Mouse (Mus musculus): ENCODE results near the gene 4930578C19Rik. TPM values are rescaled to one million over a fixed set of nuclear protein-coding genes. Genes with fewer than 3 reads are reported as not detected.
"Not testable (repeated sequence)": the region's sequence is repeated elsewhere in the genome, so short reads cannot be mapped to it uniquely, and the experiment has no call there.

4930578C19Rik gene
- polyA plus RNA-seq, 1 experiment = not detected

GRCm38 (mm10) chrX:18409598-18409997 lies 51.6 kb downstream of the 4930578C19Rik start:
- no peak overlapping the region for H3ac ChIP-seq (ENCODE audit: control insufficient read depth, insufficient read length, low read depth)
- H3K79me3 ChIP-seq (ENCODE audit: low read depth) = no peaks in the 10 kb centered on the region
- H3K4me3 ChIP-seq (ENCODE audit: insufficient read depth, poor library complexity, severe bottlenecking) = no peak overlapping the region
- H3K79me2 ChIP-seq (ENCODE audit: control insufficient read depth, insufficient read depth) = no peaks in the 10 kb centered on the region
- H3K36me3 ChIP-seq (ENCODE audit: control insufficient read depth, insufficient read depth) = no peaks in the 10 kb centered on the region
- no peaks in the 10 kb centered on the region for H3K27me3 ChIP-seq (ENCODE audit: control insufficient read depth, insufficient read depth, insufficient read length)
- TF ChIP-seq USF1 (IDR thresholded peaks at IDR 0.05; ENCODE audit: low read depth) (no peak), MYOD1 (IDR thresholded peaks at IDR 0.05; ENCODE audit: control insufficient read depth, insufficient read length, low read depth) (no peak), MAX (IDR thresholded peaks at IDR 0.05) (no peak), FOSL1 (IDR thresholded peaks at IDR 0.05; ENCODE audit: insufficient read depth, low read length, poor library complexity, severe bottlenecking) (no peak), MYOG (IDR thresholded peaks at IDR 0.05; ENCODE audit: control insufficient read depth, extremely low read depth, insufficient read length) (no peak), CTCF (IDR thresholded peaks at IDR 0.05; ENCODE audit: control insufficient read depth, insufficient read depth, insufficient read length) (no peak)

- Histone ChIP-seq H3K79me3 (ENCODE audit: low read depth) (no peaks in the 10 kb centered on the region), H3K27me3 (ENCODE audit: control insufficient read depth, insufficient read depth, insufficient read length) (no peaks in the 10 kb centered on the region), H3K79me2 (ENCODE audit: control insufficient read depth, insufficient read depth) (no peaks in the 10 kb centered on the region), H3K36me3 (ENCODE audit: control insufficient read depth, insufficient read depth) (no peaks in the 10 kb centered on the region), H3ac (ENCODE audit: control insufficient read depth, insufficient read length, low read depth) (no peak overlapping the region), H3K4me3 (ENCODE audit: insufficient read depth, poor library complexity, severe bottlenecking) (no peak overlapping the region)
- TF ChIP-seq MYOD1 (IDR thresholded peaks at IDR 0.05; ENCODE audit: control insufficient read depth, insufficient read length, low read depth) = no peak
- TF ChIP-seq FOSL1 (IDR thresholded peaks at IDR 0.05; ENCODE audit: insufficient read depth, low read length, poor library complexity, severe bottlenecking) = no peak
- TF ChIP-seq MYOG (IDR thresholded peaks at IDR 0.05; ENCODE audit: control insufficient read depth, extremely low read depth, insufficient read length) = no peak
Measured at GRCm38 (mm10) chrX:18402296-18402695, 58.9 kb downstream of the 4930578C19Rik start.

- TF ChIP-seq USF1 (IDR thresholded peaks at IDR 0.05; ENCODE audit: low read depth) = no peak
- TF ChIP-seq CEBPB (IDR thresholded peaks at IDR 0.05; ENCODE audit: low read depth) = no peak
- no peak for TF ChIP-seq CTCF (IDR thresholded peaks at IDR 0.05; ENCODE audit: control insufficient read depth, insufficient read depth, insufficient read length)
- no peak for TF ChIP-seq MYOG (IDR thresholded peaks at IDR 0.05; ENCODE audit: control insufficient read depth, extremely low read depth, insufficient read length)
- TF ChIP-seq MAX (IDR thresholded peaks at IDR 0.05) = no peak
- TF ChIP-seq MYOD1 (IDR thresholded peaks at IDR 0.05; ENCODE audit: control insufficient read depth, insufficient read length, low read depth) = no peak
- no peak for TF ChIP-seq FOSL1 (IDR thresholded peaks at IDR 0.05; ENCODE audit: insufficient read depth, low read length, poor library complexity, severe bottlenecking)
- H3K79me3 ChIP-seq (ENCODE audit: low read depth) = no peaks in the 10 kb centered on the region
- no peak overlapping the region for H3K4me3 ChIP-seq (ENCODE audit: insufficient read depth, poor library complexity, severe bottlenecking)
- H3K27me3 ChIP-seq (ENCODE audit: control insufficient read depth, insufficient read depth, insufficient read length) = no peaks in the 10 kb centered on the region
- no peaks in the 10 kb centered on the region for H3K79me2 ChIP-seq (ENCODE audit: control insufficient read depth, insufficient read depth)
- no peaks in the 10 kb centered on the region for H3K36me3 ChIP-seq (ENCODE audit: control insufficient read depth, insufficient read depth)
- H3ac ChIP-seq (ENCODE audit: control insufficient read depth, insufficient read length, low read depth) = no peak overlapping the region
Measured at GRCm38 (mm10) chrX:18396700-18397099, 64.5 kb downstream of the 4930578C19Rik start.

- not testable (repeated sequence) for H3K27me3 ChIP-seq (ENCODE audit: control insufficient read depth, insufficient read depth, insufficient read length); H3K4me3 ChIP-seq (ENCODE audit: insufficient read depth, poor library complexity, severe bottlenecking); H3K79me2 ChIP-seq (ENCODE audit: control insufficient read depth, insufficient read depth); H3K79me3 ChIP-seq (ENCODE audit: low read depth); H3ac ChIP-seq (ENCODE audit: control insufficient read depth, insufficient read length, low read depth); H3K36me3 ChIP-seq (ENCODE audit: control insufficient read depth, insufficient read depth)
Measured at GRCm38 (mm10) chrX:18384181-18384580, 77.0 kb downstream of the 4930578C19Rik start.
